Mouse (Mus musculus) C2C12 (cell line): ENCODE results near the gene Il1r1. TPM values are rescaled to one million over a fixed set of nuclear protein-coding genes. Genes with fewer than 3 reads are reported as not detected.
A peak's percentile ranks its signal among the peaks of the same experiment; 100 is the strongest.

Experiments
- H3K27me3 ChIP-seq: one replicate; pipeline ENCODE4 v1.6.1; 2011; ENCODE audit not compliant: control insufficient read depth, insufficient read depth, insufficient read length
- H3K36me3 ChIP-seq: one replicate; pipeline ENCODE4 v1.6.1; 2011; ENCODE audit not compliant: control insufficient read depth, insufficient read depth
- H3K4me3 ChIP-seq: one replicate; pipeline ENCODE4 v1.5.1; 2011; ENCODE audit warnings: mild to moderate bottlenecking, control low read depth; ENCODE audit not compliant: poor library complexity, insufficient read depth, severe bottlenecking
- H3K79me2 ChIP-seq: one replicate; pipeline ENCODE4 v1.6.1; 2011; ENCODE audit not compliant: control insufficient read depth, insufficient read depth
- H3K79me3 ChIP-seq: one replicate; pipeline ENCODE4 v1.6.1; 2011; ENCODE audit warnings: low read depth, control low read depth
- H3ac ChIP-seq: one replicate; pipeline ENCODE3; 2011; ENCODE audit warnings: low read depth; ENCODE audit not compliant: control insufficient read depth, insufficient read length
- CEBPB ChIP-seq: IDR thresholded peaks from one replicate; pipeline ENCODE4 v1.6.1; 2011; ENCODE audit warnings: low read depth, mild to moderate bottlenecking, control low read depth, moderate library complexity
- CTCF ChIP-seq: IDR thresholded peaks from one replicate; pipeline ENCODE4 v1.5.1; 2011; ENCODE audit not compliant: control insufficient read depth, insufficient read depth, insufficient read length
- FOSL1 ChIP-seq: IDR thresholded peaks from one replicate; pipeline ENCODE4 v1.8.0; 2011; ENCODE audit warnings: mild to moderate bottlenecking, low read length; ENCODE audit not compliant: poor library complexity, insufficient read depth, severe bottlenecking
- MAX ChIP-seq: IDR thresholded peaks from one replicate; pipeline ENCODE4 v1.6.1; 2011; ENCODE audit warnings: mild to moderate bottlenecking, control low read depth
- MYOD1 ChIP-seq: IDR thresholded peaks from one replicate; pipeline ENCODE4 v1.6.1; 2011; ENCODE audit warnings: low read depth; ENCODE audit not compliant: control insufficient read depth, insufficient read length
- MYOG ChIP-seq: IDR thresholded peaks from one replicate; pipeline ENCODE4 v1.6.1; 2011; ENCODE audit not compliant: control insufficient read depth, insufficient read length; ENCODE audit errors: extremely low read depth
- USF1 ChIP-seq: IDR thresholded peaks from one replicate; pipeline ENCODE4 v1.6.1; 2011; ENCODE audit warnings: low read depth, mild to moderate bottlenecking, control low read depth, moderate library complexity
- polyA plus RNA-seq: library from polyadenylated mRNA; unstranded; fragments of >200 nt; fragmentation: generic; extraction: Trizol; gene quantifications from one replicate; pipeline ENCODE4 v1.2.1, GENCODE M21; 2012; ENCODE audit warnings: missing spikeins

Il1r1 gene
- polyA plus RNA-seq, 1 experiment: 16.8 TPM

DNA sequence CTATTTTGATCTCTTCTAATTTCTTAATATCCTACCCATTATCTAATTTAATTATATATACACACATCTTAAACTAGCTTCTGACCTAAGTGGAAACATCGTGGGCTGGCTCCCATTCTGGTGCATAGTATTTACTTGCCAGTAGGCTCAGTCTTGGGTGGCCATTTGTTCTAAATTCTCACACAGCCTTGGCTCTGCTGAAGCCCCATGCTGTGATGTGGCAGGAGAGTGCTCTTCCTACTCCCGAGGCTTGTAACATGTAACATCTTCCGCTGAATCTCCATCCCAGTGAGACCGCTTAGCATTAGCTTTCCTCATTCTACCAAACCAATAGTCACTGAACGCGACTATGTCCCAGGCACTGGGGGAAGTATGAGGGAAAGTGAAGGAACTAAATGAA lies 43.0 kb downstream of the Il1r1 start:
- Histone ChIP-seq H3K79me3 (peaks cover 23% of the 10 kb centered on the region), H3K36me3 (peaks cover 12% of the 10 kb centered on the region), H3K79me2 (peaks cover 64% of the 10 kb centered on the region), H3K27me3 (no peaks in the 10 kb centered on the region), H3K4me3 (no peak overlapping the region), H3ac (no peak overlapping the region)
- no peak for TF ChIP-seq MYOD1

DNA sequence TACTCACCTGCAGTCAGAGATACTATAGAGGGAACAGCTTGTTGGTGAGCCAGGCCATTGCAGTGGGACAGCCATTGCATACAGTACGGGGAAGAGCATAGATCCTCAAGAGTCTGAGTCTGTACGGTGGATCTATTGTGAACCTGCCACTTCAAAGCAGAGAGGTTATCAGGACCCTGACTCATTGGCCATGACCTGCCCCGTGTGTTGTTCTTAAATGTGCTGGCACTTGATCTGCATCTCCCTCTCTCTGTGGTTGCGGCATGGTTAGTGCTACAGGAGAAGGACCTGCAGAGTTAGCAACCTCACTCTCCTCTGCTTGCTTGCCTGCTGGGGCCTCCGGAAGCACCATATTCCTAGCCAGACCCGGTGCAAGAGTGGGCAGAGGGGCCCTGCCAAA lies 43.7 kb downstream of the Il1r1 start:
- H3K36me3 ChIP-seq: peaks cover 12% of the 10 kb centered on the region
- H3K79me2 ChIP-seq: peaks cover 71% of the 10 kb centered on the region
- H3ac ChIP-seq: no peak overlapping the region
- no peak overlapping the region for H3K4me3 ChIP-seq
- H3K27me3 ChIP-seq: no peaks in the 10 kb centered on the region
- TF ChIP-seq CEBPB: no peak
- no peak for TF ChIP-seq CTCF
- no peak for TF ChIP-seq MYOG
- no peak for TF ChIP-seq FOSL1
- no peak for TF ChIP-seq MYOD1
- TF ChIP-seq MAX: no peak
- no peak for TF ChIP-seq USF1
- peaks cover 28% of the 10 kb centered on the region for H3K79me3 ChIP-seq

DNA sequence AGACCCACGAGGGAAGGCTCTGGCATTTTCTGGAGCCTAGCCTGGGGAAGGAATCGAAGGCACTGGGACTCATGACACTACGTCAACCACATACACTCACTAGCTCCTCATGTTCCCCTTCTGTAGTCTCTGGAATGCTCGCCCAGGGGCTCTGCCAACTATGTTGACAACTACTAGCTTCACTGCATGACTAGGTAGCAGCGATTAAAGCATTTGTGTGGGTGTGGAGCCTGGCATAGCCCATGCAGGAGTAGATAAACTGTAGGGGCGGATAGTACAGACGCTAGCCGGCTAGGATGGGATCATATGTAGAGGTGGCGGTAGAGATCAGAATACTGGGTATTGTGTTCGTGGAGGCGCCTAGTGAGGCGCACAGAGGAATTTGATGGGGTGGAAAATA lies 45.5 kb downstream of the Il1r1 start:
- peaks cover 31% of the 10 kb centered on the region for H3K79me3 ChIP-seq
- no peak overlapping the region for H3ac ChIP-seq
- TF ChIP-seq MAX: no peak
- no peak for TF ChIP-seq USF1
- no peak for TF ChIP-seq MYOD1
- TF ChIP-seq CEBPB: no peak
- no peak for TF ChIP-seq CTCF
- TF ChIP-seq MYOG: no peak
- no peak for TF ChIP-seq FOSL1
- H3K4me3 ChIP-seq: no peak overlapping the region
- peaks cover 12% of the 10 kb centered on the region for H3K36me3 ChIP-seq
- H3K27me3 ChIP-seq: no peaks in the 10 kb centered on the region
- peaks cover 84% of the 10 kb centered on the region for H3K79me2 ChIP-seq

DNA sequence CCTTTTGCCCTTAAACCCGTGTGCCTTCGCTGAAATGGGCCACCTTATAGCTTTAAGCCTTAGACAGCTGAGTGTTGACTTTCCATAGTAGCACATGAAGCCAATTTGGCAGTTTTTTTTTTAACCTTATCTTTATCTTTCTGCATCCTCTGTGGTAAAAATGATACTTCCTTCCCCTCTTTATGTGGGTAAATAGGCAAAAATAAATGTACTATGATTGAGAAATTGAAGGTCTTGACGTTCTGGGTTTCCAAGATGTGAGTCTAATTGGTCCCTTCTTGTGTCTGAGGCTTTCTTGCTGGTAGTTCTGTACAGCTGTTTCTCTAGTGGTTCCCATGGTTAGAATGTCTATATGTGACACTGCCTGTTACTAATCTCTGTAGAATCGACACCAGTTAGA lies 46.2 kb downstream of the Il1r1 start:
- Histone ChIP-seq H3K27me3 (no peaks in the 10 kb centered on the region), H3K4me3 (no peak overlapping the region)

DNA sequence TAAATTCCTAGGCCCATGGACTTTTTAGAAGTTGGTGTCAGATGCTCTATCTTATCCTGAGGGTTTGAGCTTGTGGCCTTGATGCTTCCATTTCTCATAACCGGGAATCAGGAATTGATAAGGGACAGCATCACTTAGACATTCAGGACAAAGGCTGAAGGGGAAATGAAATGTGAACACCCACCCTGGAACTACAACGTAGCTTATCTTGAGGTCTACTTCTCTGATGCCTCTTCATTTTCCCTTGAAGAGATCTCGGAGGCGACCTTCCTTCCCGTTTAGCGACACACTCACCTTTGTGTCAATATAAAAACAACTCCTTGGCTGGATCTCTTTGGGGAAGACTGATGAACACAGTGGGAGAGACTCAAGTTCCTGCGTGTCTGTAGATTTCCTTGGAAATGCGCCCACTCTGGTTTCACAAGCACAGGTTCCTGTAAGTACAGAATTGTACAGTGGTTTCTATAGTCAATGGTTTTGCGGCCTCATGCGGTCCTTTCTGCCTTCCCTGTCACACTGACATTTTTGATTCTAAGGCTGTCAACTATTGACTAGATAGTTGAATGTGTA lies 46.7 kb downstream of the Il1r1 start:
- Histone ChIP-seq H3ac (no peak overlapping the region), H3K79me2 (peaks cover 88% of the 10 kb centered on the region), H3K79me3 (peaks cover 32% of the 10 kb centered on the region), H3K4me3 (no peak overlapping the region), H3K27me3 (no peaks in the 10 kb centered on the region), H3K36me3 (peaks cover 18% of the 10 kb centered on the region)
- TF ChIP-seq MAX: no peak
- TF ChIP-seq MYOD1: no peak
- no peak for TF ChIP-seq USF1
- no peak for TF ChIP-seq CTCF
- no peak for TF ChIP-seq MYOG
- no peak for TF ChIP-seq FOSL1
- TF ChIP-seq CEBPB: no peak

More for the DNA sequence above, 46.2 kb downstream of the Il1r1 start:
- TF ChIP-seq MYOD1 (no peak), MAX (no peak), MYOG (no peak), CTCF (no peak), USF1 (no peak), FOSL1 (no peak), CEBPB (no peak)
- Histone ChIP-seq H3K79me3 (peaks cover 31% of the 10 kb centered on the region), H3K36me3 (peaks cover 13% of the 10 kb centered on the region), H3K79me2 (peaks cover 84% of the 10 kb centered on the region), H3ac (no peak overlapping the region)

DNA sequence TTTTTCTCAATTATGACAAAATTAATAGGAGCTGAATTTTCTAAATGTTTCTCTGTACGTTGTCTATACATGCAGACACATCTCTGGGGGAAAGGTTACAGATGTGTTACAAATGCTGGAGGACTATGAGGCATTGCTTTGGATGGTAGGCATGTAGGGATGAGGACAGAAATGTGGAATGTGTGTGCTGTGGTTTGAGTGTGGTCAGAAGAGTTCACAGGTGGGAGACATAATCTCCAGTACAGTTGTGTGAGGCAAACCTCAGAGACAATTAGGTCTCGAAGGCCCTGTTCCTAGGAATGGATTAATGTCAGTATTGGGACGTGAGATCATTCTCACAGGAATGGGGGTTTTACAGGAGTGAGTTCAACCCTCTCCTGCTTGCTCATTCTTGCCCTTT lies 47.3 kb downstream of the Il1r1 start:
- Histone ChIP-seq H3ac (no peak overlapping the region), H3K4me3 (no peak overlapping the region), H3K27me3 (no peaks in the 10 kb centered on the region), H3K36me3 (peaks cover 24% of the 10 kb centered on the region), H3K79me2 (peaks cover 88% of the 10 kb centered on the region), H3K79me3 (peaks cover 33% of the 10 kb centered on the region)
- TF ChIP-seq CEBPB (no peak), MYOD1 (peak; percentile 92)
